Mouse (Mus musculus) inflammation-experienced regulatory T-cells, adult 6 months (primary cell): ENCODE results near the gene Wdhd1. TPM values are rescaled to one million over a fixed set of nuclear protein-coding genes. Genes with fewer than 3 reads are reported as not detected.

Experiments
- ATAC-seq: one replicate; pipeline ENCODE4 v1.8.0; 2017
- polyA plus RNA-seq, 3 experiments: library from polyadenylated mRNA; unstranded; fragments of 100-300 nt; shearing (Covaris generic); gene quantifications; one replicate each; pipeline ENCODE4 v1.2.1; 2017

Wdhd1 gene
- polyA plus RNA-seq, 3 experiments from 2014 or later = 16.0 to 32.0 (median 17.7) TPM

DNA sequence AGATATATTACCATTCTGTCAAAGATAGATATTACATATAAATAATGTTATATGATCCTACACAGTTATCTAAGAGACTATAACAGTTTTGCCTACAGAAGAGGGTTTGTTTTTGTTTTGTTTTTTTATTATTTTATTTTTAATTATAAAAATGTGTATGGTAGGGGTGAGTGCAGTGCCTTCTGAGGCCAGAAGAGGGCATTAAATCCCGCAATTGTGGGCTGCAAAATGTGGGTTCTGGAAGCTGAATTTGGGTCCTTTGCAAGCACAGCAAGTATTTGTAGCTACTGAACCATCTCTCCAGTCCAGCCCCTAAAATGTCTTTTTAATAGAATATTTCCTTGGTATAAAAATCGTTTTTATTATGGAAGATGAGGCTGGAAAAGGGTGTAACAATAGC is 2.4 kb upstream of the Wdhd1 start:
- ATAC-seq = no peak

DNA sequence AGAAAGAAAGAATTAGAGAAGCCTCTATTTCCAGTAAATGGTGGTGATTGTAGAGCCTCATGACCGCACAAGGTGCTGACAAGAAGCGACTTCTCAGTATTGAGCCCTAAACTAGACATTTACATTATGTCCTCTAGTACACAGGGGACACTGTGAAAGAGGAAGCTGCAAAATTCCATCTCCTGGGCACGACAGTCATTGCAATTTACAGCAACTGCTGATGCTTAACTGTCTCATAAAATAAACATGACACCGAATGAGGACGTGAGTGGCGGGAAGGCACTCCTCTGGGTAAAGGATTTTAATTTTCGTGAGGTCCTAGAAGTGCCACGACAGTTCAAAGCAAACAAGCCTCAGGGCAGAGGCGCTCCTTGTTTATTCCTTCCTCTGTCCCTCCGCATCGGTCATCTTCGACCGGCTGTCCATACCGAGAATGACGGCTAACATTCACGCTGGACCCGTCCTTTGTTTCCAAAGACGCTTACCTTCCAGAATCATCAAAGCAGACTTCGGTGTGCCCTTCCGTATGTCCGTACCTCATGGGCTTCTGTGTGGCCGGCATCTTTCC is 537 bp downstream of the Wdhd1 start:
- ATAC-seq = peak; percentile 8

DNA sequence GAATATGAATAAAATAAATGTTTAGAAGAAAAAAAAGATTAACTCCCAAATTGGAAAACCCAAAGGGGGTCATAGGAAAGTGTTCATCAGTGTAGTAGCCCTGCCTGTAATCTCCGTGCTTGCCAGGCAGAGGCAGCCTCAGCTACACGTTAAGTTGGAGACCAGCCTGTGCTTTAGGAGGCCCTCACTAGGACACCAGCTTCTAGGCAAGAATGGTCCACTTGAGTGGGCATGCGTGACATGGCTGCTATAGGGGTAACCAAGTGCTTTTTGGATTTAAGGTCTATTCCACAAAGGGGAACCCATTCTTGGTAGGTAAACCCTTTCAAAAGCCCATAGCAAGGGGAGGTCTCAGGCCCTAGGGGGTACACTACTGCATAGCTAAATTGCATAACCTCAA is 1.2 kb downstream of the Wdhd1 start:
- ATAC-seq = no peak

DNA sequence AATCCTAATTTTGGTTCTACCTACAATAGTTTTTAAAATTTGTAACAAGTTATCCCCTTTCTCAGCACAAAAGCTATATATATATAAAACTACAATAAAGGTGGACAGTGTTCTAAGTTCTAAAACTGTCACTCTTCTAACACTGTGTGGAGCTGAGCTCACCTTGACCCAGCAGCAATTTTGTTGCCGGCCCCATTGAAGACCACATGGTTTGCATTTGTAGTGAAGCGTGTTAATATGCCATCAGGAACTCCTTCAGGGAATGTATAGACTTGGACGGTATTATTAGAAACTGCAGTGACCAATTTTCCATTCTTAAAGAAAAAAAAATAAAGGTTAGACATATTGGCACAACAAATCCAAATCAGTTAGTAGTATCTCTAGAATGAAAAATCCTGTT is 2.9 kb downstream of the Wdhd1 start:
- ATAC-seq = no peak

DNA sequence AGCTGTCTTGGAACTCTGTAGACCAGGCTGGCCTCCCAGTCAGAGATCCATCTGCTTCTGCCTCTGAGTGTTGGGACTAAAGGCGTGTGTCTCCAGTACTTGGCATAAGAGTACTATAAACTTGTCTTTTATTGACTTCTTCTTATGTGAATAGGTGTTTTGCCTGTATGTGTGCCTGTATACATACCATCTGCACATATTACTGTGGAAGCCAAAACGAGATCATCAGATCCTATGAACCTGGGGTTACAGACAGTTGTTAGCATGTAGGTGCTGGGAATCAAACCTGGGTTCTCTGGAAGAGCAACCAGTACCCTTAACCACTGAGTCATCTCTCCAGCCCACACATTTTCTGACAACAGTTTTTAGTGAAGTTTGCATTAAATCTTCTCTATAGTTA is 7.0 kb downstream of the Wdhd1 start:
- ATAC-seq = no peak

DNA sequence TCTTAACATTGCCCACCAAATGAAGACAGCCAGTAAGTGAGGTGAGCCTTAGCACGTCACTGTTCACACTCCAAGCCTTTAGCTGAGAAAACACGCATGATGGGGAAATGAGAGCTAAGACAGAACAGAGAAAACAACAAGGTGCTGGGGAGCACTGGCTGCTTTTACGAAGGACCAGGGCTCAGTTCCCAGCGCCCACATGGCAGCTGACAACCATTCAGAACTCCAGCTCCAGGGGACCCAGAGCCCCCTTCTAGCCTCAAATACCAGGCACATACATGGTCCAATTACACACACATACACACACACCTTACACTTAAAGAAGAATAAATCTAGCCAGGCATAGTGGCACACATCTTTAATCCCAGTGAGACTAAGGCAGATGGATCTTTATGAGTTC is 7.6 kb downstream of the Wdhd1 start:
- ATAC-seq = no peak

DNA sequence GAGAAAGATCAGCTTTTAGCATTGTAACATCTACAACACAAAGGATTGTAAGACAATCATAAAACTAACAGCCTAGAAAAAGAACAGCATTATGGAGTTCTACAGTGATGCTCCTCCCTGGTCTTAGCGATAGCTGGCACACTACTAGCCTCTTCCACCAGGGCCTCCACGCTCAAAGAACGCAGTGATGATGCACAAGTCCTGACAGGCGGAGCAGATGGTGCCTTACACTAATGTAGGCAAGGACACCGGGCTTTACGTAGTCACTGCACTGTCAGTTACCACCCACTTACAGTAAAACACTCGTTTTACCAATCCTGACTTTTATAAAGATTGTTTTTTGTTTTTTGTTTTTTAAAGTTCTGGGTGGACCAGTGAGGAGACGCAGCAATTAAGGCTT is 10.8 kb downstream of the Wdhd1 start:
- no peak for ATAC-seq

DNA sequence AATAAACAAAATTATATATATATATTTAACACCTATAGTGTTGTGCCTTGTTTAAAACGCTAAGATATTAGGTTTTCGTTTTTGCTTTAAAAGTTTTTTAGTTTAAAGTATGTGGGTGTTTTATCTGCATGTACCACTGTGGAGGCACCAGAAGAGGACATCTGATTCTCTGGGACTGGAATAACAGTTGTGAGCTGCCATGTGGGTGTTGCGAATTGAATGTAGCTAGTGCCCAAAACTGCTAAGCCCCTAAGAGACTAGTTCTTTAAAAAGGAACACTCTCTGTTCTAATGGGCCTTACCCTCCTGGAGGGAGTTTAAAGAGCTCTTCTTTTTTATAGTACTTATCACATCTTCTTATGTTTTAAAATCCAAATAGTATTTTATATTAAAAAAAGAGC is 11.8 kb downstream of the Wdhd1 start:
- no peak for ATAC-seq

DNA sequence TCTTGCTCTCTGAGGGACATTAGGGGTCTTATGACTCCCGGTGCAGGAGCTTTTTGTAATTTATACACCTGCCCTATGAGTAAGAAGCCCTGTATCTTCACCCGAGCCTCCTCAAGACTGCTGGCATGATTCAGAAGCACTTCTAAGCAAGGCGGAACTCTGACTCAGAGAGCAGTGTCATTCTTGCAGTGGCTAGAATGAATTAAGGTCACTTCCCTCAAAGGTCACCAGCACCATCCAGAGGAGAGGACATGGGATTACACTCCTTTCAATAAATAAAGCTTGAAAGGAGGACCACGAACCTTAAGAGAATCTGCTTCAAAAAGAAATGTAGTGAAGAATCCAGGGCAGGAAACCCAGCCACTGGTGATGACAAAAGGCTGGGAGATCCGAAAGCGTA is 26.8 kb downstream of the Wdhd1 start:
- no peak for ATAC-seq

DNA sequence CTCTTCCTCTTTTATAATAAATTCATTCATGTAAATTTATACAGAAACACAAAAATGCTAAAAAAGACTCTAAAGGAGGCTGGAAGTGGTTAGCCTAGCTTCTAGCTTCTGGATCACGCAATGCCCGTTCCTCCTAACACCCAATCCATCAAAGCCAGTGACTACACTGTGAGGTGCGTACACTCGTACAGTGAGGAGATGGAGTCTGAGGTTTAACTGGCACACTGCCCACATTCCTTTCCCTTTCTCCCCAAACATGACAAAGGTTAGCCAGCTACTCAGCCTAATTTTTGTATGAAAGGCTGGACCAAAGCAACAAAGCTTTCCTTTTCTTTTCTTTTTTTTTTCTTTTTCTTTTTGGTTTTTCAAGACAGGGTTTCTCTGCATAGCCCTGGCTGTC is 33.9 kb downstream of the Wdhd1 start:
- ATAC-seq = no peak

DNA sequence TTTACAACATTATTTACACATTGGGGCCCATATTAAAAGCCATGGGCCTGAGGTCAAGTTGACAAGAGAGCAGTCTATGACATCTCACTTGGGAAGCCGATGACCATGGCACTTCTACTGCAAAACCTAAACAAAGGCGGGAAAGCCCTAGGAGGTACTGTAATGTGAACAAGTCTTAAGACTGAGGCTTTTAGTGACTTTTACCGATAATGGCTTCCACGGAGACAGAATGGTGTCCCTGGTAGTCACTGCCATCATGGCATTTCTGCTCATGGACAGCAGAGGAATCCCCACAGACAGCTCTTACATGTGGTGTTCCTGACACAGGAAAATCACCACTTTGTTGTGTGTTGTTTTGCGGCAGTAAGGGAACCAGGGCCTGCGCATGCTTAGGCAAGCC is 35.6 kb downstream of the Wdhd1 start:
- no peak for ATAC-seq

DNA sequence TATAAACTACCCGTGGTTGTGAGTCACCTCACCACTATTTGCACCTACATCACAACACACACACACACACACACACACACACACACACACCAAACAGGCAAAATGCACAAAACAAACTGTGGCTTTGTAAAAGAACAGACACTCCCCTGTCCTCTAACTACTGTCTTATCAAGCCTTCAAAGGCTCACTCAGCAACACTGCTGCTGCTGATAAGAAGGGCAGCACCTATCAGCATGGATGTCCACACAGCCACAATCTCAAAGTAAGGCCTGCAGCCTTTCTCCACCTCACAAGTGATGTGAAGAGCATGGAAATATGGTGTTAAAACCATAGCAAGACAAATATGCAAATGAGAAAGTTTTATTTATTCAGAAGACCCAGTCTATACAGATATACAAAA is 36.1 kb downstream of the Wdhd1 start:
- ATAC-seq = no peak

DNA sequence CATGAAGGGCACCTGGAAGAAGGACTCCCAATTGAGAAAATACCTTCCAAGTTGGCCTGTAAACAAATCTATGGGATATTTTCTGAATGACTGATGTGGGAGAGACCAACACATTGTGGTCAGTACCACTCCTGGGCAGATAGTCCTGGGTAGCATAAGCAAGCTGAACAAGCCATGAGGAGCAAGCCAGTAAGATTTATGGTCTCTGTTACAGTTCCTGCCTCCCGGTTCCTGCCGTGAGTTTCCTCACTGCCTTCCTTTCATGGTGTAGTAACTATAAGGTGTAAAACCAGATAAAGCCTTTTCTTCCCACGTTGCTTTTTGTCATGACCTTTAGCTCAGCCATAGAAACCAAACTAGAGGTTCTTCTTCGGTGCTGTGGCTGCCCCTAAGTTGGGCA is 39.4 kb downstream of the Wdhd1 start:
- no peak for ATAC-seq

DNA sequence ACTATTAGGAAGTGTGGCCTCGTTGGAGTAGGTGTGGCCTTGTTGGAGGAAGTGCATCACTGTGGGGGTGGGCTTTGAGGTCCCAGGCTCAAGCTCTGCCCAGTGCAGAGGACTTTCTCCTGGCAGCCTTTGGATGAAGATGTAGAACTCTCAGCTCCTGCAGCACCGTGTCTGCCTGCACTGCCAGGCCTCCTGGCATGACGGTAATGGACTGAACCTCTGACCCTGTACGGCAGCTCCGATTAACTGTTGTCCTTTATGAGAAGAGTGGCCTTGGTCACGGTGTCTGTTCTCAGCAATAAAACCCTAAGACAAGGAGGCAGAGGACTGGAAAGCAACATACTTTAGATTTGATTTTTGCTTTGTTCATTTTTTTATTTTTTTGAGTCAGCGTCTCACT is 40.2 kb downstream of the Wdhd1 start:
- ATAC-seq = no peak

DNA sequence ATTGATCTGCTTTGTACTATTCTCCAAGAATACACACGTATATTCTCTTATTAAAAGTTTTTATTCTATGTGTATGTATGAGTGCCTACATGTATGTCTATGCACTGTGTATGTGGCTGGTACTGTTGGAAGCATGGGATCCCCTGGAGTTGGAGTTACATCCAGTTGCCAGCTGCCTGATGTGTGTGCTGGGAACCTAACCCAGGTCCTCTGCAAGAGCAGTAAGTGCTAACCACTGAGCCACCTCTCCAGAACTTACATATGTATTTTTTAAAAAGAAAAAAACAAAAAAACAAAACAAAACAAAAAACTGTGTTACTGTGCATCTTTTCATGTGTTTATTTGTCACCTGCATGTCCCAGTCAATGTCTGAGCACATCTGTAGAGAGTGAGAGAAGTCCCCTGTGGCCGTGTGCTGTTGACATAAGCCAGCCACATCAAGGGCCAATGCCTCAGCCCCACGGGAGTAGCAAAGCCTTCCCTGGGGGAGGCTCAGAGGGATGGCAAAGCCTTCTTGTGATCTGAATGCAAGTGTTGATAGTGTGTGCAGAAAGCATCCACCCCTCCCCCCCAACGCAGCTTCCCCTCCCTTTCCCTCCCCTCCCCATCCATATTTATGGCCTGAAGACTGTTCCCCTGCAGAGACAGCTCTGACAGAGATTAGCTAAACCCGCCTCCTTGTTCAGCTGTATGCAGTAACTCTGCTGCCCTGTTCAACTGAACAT is 42.0 kb downstream of the Wdhd1 start:
- no peak for ATAC-seq

DNA sequence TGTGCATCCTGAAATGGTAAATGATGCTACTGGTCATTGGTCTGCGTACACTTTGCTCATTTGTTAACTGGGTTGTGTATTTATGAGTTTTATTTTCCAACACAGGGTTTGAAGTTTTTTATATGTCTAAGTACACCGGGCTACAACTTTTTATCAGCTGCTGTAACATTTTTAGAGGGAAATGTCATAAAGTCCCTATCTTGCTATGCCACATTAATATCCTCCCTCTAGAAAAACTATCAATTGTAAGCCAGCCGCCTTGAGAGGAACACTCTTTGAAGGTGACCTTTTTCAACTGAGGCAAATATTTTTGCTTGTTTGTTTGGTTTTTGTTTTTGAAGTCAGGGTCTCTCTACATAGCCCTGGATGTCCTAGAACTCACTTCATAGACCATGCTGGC is 42.6 kb downstream of the Wdhd1 start:
- no peak for ATAC-seq

DNA sequence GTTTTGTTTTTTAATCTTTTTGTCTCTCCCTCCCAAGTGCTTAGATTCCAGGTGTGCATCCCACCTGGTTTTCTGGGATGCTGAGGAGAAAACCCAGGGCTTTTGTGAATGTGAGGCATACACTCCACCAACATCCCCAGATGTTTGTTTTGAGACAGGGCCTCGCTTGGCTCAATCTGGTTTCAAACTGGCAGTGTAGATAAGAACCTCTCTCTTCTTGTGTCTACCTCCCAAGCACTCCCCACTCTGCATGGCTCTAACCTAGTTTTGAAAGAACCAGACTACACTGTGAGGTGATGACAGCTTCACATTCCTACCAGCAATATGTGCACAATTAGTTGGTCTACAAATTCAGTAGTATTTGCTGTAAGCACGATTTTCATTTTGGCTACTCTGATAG is 43.1 kb downstream of the Wdhd1 start:
- ATAC-seq = no peak

DNA sequence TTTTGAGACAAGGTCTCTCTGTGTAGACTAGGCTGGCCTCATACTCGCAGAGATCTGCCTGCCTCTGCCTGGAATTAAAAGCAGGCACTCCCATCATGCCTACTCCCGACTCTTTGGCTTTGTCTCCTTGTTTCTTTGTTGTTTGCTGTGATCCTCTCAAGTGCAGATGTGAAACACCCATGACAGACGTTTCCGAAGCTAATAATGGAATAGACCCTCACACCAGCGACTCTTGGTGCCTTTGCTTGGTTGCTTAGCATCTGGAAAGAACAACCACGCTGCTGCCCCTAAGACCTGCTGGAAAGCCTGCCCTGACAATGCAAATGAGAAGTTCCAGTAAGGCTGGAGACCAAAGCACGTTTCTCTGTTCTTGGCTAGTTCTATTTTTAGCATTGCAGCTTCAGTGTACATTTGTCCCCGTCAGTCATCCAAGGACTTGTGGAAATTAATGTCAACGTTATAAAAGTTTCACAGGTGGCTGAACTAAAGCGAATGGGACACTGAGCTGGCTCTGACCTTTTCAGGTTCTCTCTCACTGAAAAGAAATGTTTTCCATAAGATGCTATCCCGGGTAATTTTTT is 46.8 kb downstream of the Wdhd1 start:
- no peak for ATAC-seq

DNA sequence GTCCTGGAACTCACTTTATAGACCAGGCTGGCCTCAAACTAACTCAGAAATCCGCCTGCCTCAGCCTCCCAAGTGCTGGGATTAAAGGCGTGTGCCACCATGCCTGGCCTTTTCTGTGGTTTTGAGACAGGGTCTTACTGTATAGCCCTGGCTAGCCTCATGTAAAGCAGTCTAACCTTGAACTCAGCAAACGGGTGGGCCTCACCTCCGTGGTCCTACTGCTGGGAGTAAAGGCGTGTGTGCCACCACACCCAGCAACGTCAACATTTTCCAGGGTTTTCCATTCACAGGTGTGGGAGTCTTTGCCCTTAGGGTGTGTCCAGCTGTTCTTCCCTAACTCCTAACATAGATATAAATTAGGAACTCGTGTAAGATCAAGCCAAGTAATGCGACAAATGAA is 50.7 kb downstream of the Wdhd1 start:
- ATAC-seq = no peak

DNA sequence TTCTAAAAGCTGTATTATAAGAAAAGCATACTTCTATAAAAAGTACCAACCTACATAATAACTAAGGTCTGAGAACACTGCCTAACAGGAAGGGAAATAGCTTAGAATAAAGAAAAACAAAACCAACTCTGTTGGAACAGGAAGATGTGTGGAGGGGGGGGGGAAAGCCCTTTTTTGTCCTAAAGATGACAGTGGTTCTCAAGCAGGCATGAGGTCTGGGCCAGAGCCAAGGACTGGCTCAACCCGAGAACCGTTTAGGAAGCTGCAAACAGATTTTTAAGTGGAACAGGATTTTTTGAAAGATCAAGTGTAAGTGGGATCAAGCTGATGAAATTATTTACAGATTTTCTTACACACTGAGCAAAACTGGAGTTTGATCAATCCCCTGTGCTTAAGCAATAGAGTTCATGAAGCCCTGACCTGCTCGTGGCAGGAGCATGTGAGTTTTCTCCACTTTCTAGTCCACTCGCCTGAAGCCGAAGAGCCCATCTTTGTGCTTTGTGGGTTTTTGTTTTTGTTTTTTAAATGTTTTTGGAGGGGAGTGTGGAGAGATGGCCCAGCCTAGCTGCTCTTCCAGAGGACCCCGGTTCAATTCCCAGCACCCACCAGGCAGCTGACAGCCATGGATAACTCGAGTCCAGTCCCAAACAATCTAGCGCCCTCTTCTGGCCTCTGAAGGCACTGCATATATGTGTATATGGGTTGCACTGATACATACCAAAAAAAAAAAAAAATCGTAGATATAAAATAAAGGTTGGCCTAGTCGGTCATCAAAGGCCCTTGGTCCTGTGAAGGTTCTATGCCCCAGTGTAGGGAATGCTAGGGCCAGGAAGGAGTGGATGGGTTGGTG is 52.0 kb downstream of the Wdhd1 start:
- no peak for ATAC-seq

DNA sequence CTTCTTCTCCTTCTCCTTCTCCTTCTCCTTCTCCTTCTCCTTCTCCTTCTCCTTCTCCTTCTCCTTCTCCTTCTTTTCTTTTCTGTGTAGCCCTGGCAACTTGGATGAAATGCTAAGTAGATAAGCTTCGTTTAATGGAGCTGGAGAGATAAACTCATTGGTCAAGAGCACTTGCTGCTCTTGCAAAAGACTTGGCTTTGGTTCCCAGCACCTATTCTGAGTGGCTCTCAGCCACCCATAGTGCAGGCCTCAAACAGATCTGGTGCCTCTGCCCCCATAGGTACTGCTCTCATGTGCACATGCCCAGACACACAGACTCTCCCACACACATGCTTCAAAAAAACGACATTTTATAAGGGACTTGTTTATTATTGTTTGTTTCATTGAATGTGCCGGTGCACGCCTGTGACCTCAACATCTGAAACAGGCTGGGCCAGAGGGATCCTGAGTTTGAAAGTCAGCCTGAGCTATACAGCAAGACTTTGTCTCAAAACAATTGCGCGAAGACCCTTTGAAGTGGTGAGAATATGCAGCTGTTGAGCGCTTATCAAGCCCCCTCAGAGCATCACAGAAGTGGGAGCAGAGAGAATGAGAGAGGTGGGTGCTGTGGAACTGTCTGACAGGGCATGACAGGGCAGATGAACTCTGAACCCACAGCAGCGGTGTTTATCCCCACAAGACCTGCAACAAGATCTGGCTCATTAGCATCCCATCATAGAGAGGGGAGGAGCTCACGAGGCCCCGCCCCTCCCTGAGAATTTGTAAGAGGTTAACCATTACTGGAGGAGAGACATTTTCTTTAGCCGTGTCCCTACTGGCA is 53.8 kb downstream of the Wdhd1 start:
- no peak for ATAC-seq

DNA sequence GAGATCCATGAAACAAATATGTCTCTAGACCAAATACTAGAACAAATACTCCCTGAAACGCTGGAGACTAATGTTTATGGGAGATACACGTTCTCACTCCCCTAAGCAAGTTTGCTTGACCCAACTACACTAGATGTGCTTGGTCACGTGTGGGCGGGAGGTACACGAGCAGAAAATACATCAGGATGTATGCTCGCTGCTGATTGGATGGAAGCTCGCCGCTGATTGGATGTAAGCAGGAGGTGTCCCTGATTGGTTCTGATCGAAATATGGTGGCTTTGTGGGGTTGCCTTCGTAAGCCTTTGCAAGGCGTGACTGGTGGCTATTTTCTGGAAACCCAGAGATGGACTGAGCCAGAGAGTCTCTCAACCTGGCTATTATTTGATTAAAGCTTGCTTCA is 55.1 kb downstream of the Wdhd1 start:
- no peak for ATAC-seq
